Mouse (Mus musculus): ENCODE measurements around the gene Pip5k1a. TPM values are rescaled to one million over a fixed set of nuclear protein-coding genes. Genes with fewer than 3 reads are reported as not detected.

The Pip5k1a gene
- polyA plus RNA-seq, 1 experiment from 2014 or later = 20.6 TPM

GRCm38 (mm10) chr3:95058078-95058477 is 48.7 kb downstream of the Pip5k1a start:
- no peak overlapping the region for H3K4me3 ChIP-seq
- no peak for ATAC-seq
- no peaks in the 10 kb centered on the region for H3K27me3 ChIP-seq
- WGBS = 86% methylated on average over 8 of the region's 8 CpGs
- H3K27ac ChIP-seq = no peak overlapping the region
- no peaks in the 10 kb centered on the region for H3K9me3 ChIP-seq (replicated peaks)
- peaks cover 7% of the 10 kb centered on the region; the same call in 1 of the 2 replicates for H3K4me1 ChIP-seq
- H3K36me3 ChIP-seq (ENCODE audit: poor library complexity, severe bottlenecking) = peaks cover 56% of the 10 kb centered on the region
- no peak overlapping the region for H3K9ac ChIP-seq
- no peak overlapping the region for H3K4me2 ChIP-seq

GRCm38 (mm10) chr3:95056275-95056674 is 50.5 kb downstream of the Pip5k1a start:
- H3K36me3 ChIP-seq (ENCODE audit: poor library complexity, severe bottlenecking) = peaks cover 38% of the 10 kb centered on the region
- H3K27ac ChIP-seq = no peak overlapping the region
- no peak for ATAC-seq
- H3K4me1 ChIP-seq = peaks cover 7% of the 10 kb centered on the region; the same call in 1 of the 2 replicates
- no peaks in the 10 kb centered on the region for H3K27me3 ChIP-seq
- H3K9me3 ChIP-seq (replicated peaks) = no peaks in the 10 kb centered on the region
- H3K9ac ChIP-seq = no peak overlapping the region
- H3K4me3 ChIP-seq = no peak overlapping the region
- H3K4me2 ChIP-seq = no peak overlapping the region
- 91% methylated on average over 7 of the region's 7 CpGs for WGBS

GRCm38 (mm10) chr3:95054481-95055260 is 52.1 kb downstream of the Pip5k1a start:
- no peak overlapping the region for H3K27ac ChIP-seq
- H3K27me3 ChIP-seq = no peaks in the 10 kb centered on the region
- no peak overlapping the region for H3K4me3 ChIP-seq
- H3K36me3 ChIP-seq (ENCODE audit: poor library complexity, severe bottlenecking) = peaks cover 22% of the 10 kb centered on the region
- no peak overlapping the region for H3K4me2 ChIP-seq
- WGBS = 55% methylated on average over 10 of the region's 10 CpGs
- H3K4me1 ChIP-seq = peaks cover 7% of the 10 kb centered on the region; the same call in 1 of the 2 replicates
- no peaks in the 10 kb centered on the region for H3K9me3 ChIP-seq (replicated peaks)
- ATAC-seq = no peak
- H3K9ac ChIP-seq = 0 out of 2 replicates have a peak overlapping the region, but pooled peaks have one; percentile 9

GRCm38 (mm10) chr3:95053701-95054100 is 53.0 kb downstream of the Pip5k1a start:
- no peak overlapping the region for H3K4me2 ChIP-seq
- 0 out of 2 replicates have a peak, but pooled peaks have one; percentile 58 for ATAC-seq
- peaks cover 7% of the 10 kb centered on the region; the same call in 1 of the 2 replicates for H3K4me1 ChIP-seq
- WGBS = 51% methylated on average over 3 of the region's 3 CpGs
- H3K9me3 ChIP-seq (replicated peaks) = no peaks in the 10 kb centered on the region
- no peak overlapping the region for H3K27ac ChIP-seq
- no peak overlapping the region for H3K4me3 ChIP-seq
- H3K9ac ChIP-seq = no peak overlapping the region
- H3K36me3 ChIP-seq (ENCODE audit: poor library complexity, severe bottlenecking) = peaks cover 12% of the 10 kb centered on the region
- H3K27me3 ChIP-seq = no peaks in the 10 kb centered on the region

GRCm38 (mm10) chr3:95052959-95053358 is 53.8 kb downstream of the Pip5k1a start:
- Histone ChIP-seq H3K9ac (no peak overlapping the region), H3K9me3 (replicated peaks) (no peaks in the 10 kb centered on the region), H3K27ac (no peak overlapping the region), H3K27me3 (no peaks in the 10 kb centered on the region), H3K4me2 (no peak overlapping the region), H3K4me3 (no peak overlapping the region), H3K36me3 (ENCODE audit: poor library complexity, severe bottlenecking) (peaks cover 5% of the 10 kb centered on the region), H3K4me1 (peaks cover 7% of the 10 kb centered on the region; the same call in 1 of the 2 replicates)
- WGBS = 29% methylated on average over 1 of the region's 1 CpGs
- ATAC-seq = peak; percentile 67

GRCm38 (mm10) chr3:95047914-95048313 is 58.8 kb downstream of the Pip5k1a start:
- no peak overlapping the region for H3K4me3 ChIP-seq
- H3K9me3 ChIP-seq (replicated peaks) = no peaks in the 10 kb centered on the region
- H3K36me3 ChIP-seq (ENCODE audit: poor library complexity, severe bottlenecking) = no peaks in the 10 kb centered on the region
- H3K27ac ChIP-seq = no peak overlapping the region
- H3K9ac ChIP-seq = no peak overlapping the region
- 66% methylated on average over 3 of the region's 3 CpGs for WGBS
- no peak for ATAC-seq
- no peaks in the 10 kb centered on the region for H3K4me1 ChIP-seq
- no peaks in the 10 kb centered on the region for H3K27me3 ChIP-seq
- H3K4me2 ChIP-seq = no peak overlapping the region

GRCm38 (mm10) chr3:95046462-95047057 is 60.2 kb downstream of the Pip5k1a start:
- Histone ChIP-seq H3K27me3 (no peaks in the 10 kb centered on the region), H3K9ac (no peak overlapping the region), H3K4me1 (peaks cover 3% of the 10 kb centered on the region), H3K4me2 (no peak overlapping the region), H3K9me3 (replicated peaks) (no peaks in the 10 kb centered on the region), H3K27ac (no peak overlapping the region), H3K36me3 (ENCODE audit: poor library complexity, severe bottlenecking) (no peaks in the 10 kb centered on the region), H3K4me3 (no peak overlapping the region)
- WGBS = 91% methylated on average over 11 of the region's 11 CpGs
- no peak for ATAC-seq

GRCm38 (mm10) chr3:95043251-95043650 is 63.5 kb downstream of the Pip5k1a start:
- H3K4me3 ChIP-seq = no peak overlapping the region
- no peak for ATAC-seq
- no peak overlapping the region for H3K9ac ChIP-seq
- no peak overlapping the region for H3K27ac ChIP-seq
- H3K36me3 ChIP-seq (ENCODE audit: poor library complexity, severe bottlenecking) = peaks cover 17% of the 10 kb centered on the region
- H3K4me1 ChIP-seq = peaks cover 7% of the 10 kb centered on the region
- H3K9me3 ChIP-seq (replicated peaks) = no peaks in the 10 kb centered on the region
- 80% methylated on average over 6 of the region's 6 CpGs for WGBS
- H3K27me3 ChIP-seq = no peaks in the 10 kb centered on the region
- no peak overlapping the region for H3K4me2 ChIP-seq

GRCm38 (mm10) chr3:95042838-95043229 is 63.9 kb downstream of the Pip5k1a start:
- H3K4me2 ChIP-seq = peak overlapping the region; percentile 66
- WGBS = 32% methylated on average over 7 of the region's 7 CpGs
- H3K9me3 ChIP-seq (replicated peaks) = no peaks in the 10 kb centered on the region
- ATAC-seq = peak; percentile 63
- peaks cover 21% of the 10 kb centered on the region for H3K36me3 ChIP-seq (ENCODE audit: poor library complexity, severe bottlenecking)
- H3K4me1 ChIP-seq = peaks cover 7% of the 10 kb centered on the region
- peak overlapping the region; percentile 86 for H3K9ac ChIP-seq
- H3K4me3 ChIP-seq = peak overlapping the region; percentile 63
- H3K27me3 ChIP-seq = no peaks in the 10 kb centered on the region
- H3K27ac ChIP-seq = no peak overlapping the region; the same call in 1 of the 2 replicates

- under 1% methylated on average over 36 of the region's 36 CpGs for WGBS
- Histone ChIP-seq H3K27ac (no peak within 1 kb of the TSS; the same call in 1 of the 2 replicates), H3K4me1 (peaks cover 7% of the 10 kb centered on the region), H3K36me3 (ENCODE audit: poor library complexity, severe bottlenecking) (peaks cover 23% of the 10 kb centered on the region), H3K4me3 (peak within 1 kb of the TSS; percentile 63), H3K4me2 (peak within 1 kb of the TSS; percentile 66), H3K27me3 (no peaks in the 10 kb centered on the region), H3K9me3 (replicated peaks) (no peaks in the 10 kb centered on the region), H3K9ac (peak within 1 kb of the TSS; percentile 86)
- peak; percentile 100 for ATAC-seq
Observed at GRCm38 (mm10) chr3:95042166-95042837, 64.4 kb downstream of the Pip5k1a start, which contains the start of gene Psmd4. TSS of gene Psmd4 (minus strand) at chr3:95042614.

- H3K4me2 ChIP-seq = peak overlapping the region; percentile 66
Observed at GRCm38 (mm10) chr3:95041625-95042024, 65.1 kb downstream of the Pip5k1a start.

GRCm38 (mm10) chr3:95029953-95030352 is 76.8 kb downstream of the Pip5k1a start:
- Histone ChIP-seq H3K36me3 (ENCODE audit: poor library complexity, severe bottlenecking) (peaks cover 53% of the 10 kb centered on the region), H3K4me3 (no peak overlapping the region), H3K4me2 (no peak overlapping the region), H3K4me1 (peaks cover 10% of the 10 kb centered on the region; the same call in 1 of the 2 replicates), H3K9me3 (replicated peaks) (no peaks in the 10 kb centered on the region), H3K9ac (no peak overlapping the region), H3K27me3 (no peaks in the 10 kb centered on the region), H3K27ac (no peak overlapping the region)
- 64% methylated on average over 3 of the region's 3 CpGs for WGBS
- ATAC-seq = no peak

More at GRCm38 (mm10) chr3:95041625-95042024, 65.1 kb downstream of the Pip5k1a start:
- no peak for ATAC-seq
- no peaks in the 10 kb centered on the region for H3K27me3 ChIP-seq
- peak overlapping the region; percentile 63 for H3K4me3 ChIP-seq
- H3K9ac ChIP-seq = peak overlapping the region; percentile 86
- H3K27ac ChIP-seq = no peak overlapping the region
- peaks cover 29% of the 10 kb centered on the region for H3K36me3 ChIP-seq (ENCODE audit: poor library complexity, severe bottlenecking)
- H3K9me3 ChIP-seq (replicated peaks) = no peaks in the 10 kb centered on the region
- H3K4me1 ChIP-seq = peaks cover 7% of the 10 kb centered on the region
- 14% methylated on average over 3 of the region's 3 CpGs for WGBS

Data from forebrain, embryonic 13.5 days (tissue).